Mouse (Mus musculus): Measurements from ENCODE around the gene Gtf2i.

Gtf2i gene

DNA sequence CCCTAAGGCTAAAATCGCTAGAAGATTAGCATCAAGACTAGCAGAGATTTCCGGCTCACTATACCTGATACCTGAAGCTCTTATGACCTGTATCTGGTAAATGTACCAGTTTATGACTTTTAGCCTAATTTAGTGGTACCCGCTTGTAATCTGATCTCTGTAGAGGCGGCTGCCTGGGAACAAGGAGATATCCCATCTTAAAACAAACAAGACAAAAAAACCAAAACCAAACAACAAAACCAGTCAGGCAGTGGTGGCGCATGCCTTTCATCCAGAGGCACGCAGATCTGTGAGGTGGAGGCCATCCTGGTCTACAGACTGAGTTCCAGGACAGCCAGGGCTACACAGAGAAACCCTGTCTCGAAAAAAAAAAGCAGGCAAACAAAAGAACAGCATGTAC, 7.1 kb upstream of the Gtf2i start:
- no peak for DNase-seq

GRCm38 (mm10) chr5:134318903-134319302, 4.3 kb upstream of the Gtf2i start:
- no peak for DNase-seq

DNA sequence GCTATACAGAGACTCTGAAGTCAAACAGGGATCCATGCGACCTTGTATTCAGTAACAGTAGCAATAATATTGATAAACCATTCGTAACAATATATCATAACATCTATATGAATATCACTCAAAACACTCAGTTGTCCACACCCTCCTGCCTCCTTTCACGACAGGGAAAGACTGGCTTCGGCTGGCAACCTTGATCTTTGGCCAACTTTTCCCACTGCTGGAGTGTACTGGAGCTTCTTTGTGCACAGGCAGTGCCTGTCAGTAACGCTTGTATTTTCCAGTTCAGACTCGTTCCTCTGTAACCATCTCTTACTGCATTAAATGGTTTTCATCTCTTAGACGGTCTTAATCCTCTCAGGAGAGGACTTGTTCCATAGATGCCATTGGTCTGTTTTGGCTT, 2.2 kb upstream of the Gtf2i start:
- DNase-seq, result no peak

DNA sequence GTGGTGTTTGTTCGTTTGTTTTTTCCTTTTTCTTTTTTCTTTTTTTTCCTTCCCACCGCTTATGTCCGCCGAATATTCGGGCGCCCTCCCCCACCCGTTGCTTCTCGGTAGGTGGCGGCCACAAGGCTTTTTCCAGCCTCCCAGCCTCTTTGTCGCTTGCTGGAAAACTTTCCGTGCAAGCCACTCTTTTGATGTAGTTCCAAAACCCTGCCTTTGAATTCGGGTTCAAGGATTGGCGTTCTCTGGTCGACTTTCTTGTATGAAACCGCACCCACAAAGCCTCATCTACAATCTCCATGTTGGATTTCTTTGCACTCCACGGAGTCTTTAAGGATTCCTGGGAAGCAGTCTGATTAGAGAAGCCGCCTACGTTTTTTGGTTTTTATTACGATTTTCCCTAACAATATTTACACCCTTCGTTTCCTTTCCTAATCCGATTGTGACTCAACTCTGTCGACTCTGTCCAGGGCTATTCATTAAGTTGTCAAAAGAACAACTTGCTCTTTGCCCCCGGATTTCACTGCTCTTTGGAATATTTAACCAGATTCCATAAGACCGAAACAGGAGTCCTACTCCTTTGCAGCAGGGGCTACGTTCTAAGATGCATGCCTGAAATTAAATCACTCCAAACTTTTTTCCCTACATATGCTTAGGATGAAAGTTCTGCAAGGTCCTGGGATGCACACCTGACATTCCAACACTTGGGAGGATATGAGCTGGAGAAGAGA, 1.2 kb upstream of the Gtf2i start:
- peak; percentile 75 for DNase-seq

GRCm38 (mm10) chr5:134314068-134314674, 389 bp downstream of the Gtf2i start:
- peak; percentile 37 for DNase-seq

GRCm38 (mm10) chr5:134313451-134314067, 1.0 kb downstream of the Gtf2i start:
- peak; percentile 97 for DNase-seq

GRCm38 (mm10) chr5:134312691-134313450, 1.7 kb downstream of the Gtf2i start:
- DNase-seq, result no peak

DNA sequence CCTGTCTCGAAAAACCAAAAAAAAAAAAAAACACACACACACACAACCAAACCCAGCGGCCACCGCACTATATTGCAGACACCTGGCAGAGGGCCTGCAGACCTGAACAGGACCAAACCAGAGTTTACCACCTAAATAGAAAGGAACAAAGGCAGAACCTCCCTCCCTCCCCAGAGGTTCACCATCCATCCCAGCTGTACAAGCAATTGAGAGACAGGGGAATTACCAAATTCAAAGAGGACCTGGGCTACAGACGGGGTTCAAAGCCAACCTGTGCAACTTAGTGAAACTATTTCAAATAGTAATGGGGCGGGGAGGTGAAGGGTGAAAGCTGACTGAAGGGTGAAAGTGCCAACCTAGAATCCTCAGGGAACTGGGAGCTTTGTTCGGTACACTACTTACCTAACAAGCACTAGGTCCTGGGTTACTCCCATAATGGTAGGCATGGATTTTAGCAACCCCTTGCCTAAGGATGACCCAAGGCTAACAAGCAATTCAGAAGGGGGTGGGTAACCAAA, 2.6 kb downstream of the Gtf2i start:
- DNase-seq, result no peak

DNA sequence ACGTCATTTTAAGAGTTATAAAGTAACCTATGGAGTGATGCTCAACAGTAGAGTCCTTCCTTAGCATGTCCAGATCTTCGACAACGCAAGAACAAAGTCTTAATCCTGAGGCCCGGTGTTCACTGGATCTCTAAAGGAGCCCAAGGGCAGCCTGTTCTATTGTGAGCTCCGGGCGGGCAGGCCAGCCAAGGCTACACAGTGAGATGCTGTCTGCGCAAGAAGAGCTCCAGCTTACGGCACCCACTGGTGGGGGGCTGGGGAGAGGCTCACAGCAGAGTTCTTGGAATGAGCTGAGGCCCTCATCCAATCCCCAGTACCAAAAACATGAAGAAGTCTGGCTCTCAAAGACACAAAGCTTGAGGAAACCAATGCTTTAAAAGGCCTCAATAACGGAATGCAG, 4.4 kb downstream of the Gtf2i start:
- DNase-seq, result no peak

- DNase-seq, result no peak
These were observed 5.2 kb downstream of the Gtf2i start for GRCm38 (mm10) chr5:134309345-134309744.

DNA sequence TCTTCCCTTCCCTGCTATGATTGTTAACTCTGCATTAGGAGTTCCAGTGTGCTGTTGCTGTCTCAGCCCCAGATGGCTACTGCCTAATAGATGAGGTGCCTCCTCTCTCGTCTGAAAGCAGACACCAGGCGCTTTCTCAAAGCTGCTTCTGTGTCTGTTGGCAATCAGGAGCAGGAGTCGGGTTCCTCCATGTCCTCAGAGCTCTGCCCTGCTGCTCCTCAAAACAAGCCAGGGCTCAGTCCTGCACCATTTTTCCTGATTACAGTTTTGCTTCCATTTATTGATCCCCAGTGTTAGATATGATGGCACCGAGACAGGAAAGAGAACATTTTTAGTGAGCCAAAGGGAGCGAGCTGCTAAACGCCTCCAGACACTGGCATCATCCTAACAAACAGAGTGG, 9.9 kb downstream of the Gtf2i start:
- DNase-seq, result no peak

DNA sequence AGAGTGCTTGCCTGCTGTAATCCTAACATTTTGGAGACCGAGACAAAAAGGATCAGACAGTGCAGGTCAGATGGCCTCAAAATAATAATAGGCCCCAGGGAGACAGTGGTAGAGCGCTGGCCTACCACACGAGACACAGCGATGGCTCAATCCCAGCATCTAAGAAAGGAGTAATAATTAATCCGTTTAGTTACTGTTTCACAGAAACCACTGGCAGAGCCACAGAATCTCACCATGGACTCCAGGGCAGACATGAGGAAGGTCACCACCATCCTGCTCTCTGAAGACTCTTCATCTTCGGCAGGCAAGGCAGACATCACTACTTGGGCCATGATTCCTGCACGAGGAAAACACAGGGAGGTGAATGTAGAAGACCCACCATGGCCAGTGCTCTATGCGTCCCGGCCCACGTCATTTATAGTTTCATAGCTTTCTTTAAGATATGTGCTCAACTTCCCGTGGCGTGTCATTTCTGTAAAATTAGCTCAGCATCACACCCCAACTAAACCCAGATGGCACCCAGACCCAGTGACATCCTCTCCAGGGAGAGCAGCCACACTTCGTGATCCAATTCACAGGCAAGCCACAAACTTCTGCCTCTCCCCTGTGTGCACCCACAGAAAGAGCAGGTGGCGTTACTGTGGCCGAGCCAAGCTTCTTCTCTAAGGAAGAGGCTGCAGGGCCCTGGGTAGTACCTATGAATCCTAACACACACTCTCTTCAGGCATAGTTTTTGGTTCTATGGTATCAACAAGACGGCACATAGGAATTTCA, 19.1 kb downstream of the Gtf2i start:
- no peak for DNase-seq

- no peak for DNase-seq
These were observed 20.0 kb downstream of the Gtf2i start for GRCm38 (mm10) chr5:134294606-134295005.

DNA sequence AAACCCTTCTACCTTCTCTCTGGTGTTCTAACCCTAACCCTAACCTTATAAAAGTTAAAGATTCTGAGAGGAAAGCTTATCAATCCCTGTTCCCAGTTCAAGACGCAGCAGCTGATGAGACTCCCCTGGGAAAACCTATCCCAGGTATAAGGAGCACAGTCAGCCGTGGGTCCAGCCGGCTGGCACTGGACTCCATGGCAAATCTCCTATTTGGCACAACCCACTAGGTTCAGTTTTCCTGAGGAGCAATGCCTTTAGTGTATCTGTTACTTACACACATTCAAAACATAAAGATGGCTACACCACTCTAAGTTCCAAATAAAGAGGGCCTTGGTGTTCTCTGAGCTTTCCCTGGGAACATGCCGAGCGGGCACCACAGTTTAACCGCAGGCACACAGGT, 23.5 kb downstream of the Gtf2i start:
- no peak for DNase-seq

DNA sequence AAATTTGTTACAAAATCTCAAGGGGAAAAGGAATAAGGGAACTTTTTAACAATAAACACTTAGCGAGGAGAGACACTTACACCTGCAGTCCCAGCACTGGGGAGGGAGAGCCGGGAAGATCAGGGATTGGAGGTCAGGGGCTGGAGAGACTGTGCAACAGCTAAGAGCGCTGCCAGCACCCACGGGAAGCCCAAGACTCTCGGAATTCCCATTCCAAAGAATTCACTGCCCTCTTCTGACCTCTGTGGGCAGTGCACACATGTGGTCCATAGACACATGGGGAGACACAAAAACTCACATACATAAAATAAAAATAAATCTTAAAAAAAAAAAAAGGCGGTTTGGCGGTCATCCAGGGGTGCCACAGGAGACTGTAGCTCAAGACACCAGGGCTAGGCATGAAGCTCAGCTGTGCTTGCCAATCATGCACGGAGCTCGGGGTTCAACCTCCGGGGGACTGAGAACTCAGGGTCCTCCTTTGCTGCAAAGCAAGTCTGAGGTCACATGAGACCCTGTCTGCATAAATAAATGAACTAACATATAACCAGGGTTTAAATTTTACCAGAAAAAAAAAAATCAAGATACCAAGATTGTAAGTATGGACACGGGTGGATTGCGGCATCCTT, 24.5 kb downstream of the Gtf2i start:
- no peak for DNase-seq

GRCm38 (mm10) chr5:134288071-134288470, 26.5 kb downstream of the Gtf2i start:
- DNase-seq, result no peak

DNA sequence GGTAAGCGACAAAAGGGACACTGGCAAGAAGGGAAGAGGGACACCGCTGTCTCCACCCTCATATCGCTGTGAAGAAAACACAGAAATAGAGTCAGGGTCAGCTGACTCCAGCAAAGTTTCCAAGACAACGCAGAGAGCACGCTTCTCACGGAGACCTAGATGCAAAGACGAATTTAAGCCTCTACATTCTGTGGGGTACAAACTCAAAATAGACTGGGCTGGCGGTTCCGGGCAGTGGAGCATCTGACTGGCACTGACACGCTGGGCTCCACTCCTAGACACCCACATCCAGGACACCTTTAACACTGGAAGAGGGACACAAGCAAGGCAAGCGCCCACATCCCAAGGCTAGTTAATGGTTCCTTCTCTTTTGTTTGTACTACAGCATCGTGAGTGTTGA, 29.6 kb downstream of the Gtf2i start:
- DNase-seq, result no peak

- no peak for DNase-seq
These were observed 32.0 kb downstream of the Gtf2i start for GRCm38 (mm10) chr5:134282603-134283002.

- no peak for DNase-seq
These were observed 32.5 kb downstream of the Gtf2i start for GRCm38 (mm10) chr5:134282076-134282475.

DNA sequence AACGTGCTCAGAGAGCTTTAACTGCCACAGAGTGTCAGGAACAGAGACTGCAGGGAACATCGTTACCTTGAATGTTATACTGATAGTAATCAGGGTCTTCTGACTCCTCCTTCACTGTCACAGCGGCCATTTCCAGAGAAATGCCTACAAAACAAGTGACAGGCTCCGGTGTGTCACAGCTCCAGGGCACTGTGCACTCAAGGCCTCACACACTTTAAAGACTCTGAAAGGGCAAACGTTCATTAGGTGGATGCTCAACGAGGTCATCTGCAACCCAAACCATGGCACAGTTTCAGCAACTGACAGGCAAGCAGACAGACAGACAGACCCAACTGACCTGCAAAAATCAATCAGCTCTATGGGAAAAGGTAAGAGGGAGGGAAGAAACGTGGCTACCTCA, 35.2 kb downstream of the Gtf2i start:
- DNase-seq, result no peak

DNA sequence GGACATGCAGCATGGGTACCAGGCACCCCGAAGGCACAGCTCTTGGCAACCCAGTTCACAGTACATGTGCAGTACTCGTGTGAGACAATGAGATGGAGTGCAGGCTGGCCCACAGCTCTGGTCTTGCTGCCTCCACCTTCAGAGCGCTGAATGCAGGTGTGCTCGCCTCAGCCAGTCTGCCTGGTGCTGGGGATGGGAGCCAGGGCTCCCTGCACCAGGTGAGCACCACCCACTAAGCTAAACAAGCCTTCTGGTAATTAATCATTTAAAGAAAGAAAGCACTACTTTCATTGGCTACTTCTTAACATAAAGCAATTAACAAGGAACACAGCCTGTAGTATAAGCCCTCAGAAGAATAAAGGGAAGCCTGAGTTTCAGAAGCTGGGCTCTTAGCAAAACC, 37.5 kb downstream of the Gtf2i start:
- DNase-seq, result no peak

DNA sequence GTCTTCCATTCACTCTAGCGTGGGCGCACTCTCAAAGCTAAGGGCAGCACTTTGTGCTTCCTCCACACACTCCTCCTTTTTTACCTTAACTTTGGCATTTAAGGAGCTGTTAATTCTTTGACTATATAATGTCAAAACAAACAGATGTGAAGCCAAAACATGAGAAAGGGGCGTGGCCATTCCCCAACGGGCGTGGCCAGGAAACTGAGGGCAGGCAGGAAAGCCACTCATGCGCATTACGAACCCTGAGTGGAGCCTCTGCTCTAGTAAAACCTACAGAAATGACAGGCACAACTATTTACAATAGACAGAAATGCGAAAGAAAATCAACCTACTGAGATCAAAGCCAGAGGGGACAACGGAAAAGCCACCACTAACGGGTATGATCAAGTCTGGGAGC, 39.0 kb downstream of the Gtf2i start:
- DNase-seq, result peak; percentile 28

Measured in lung, postnatal 36 days (tissue).